Mouse (Mus musculus) ES-Bruce4 (cell line): Measurements from ENCODE around the gene Mettl2. TPM values are rescaled to one million over a fixed set of nuclear protein-coding genes. Genes with fewer than 3 reads are reported as not detected.

Experiments
- H3K27ac ChIP-seq: 2 replicates; pipeline ENCODE4 v1.5.1; 2012; ENCODE audit warnings: low read length, inconsistent platforms; ENCODE audit not compliant: insufficient read depth
- H3K27me3 ChIP-seq: 2 replicates; pipeline ENCODE4 v1.6.1; 2012; ENCODE audit warnings: mild to moderate bottlenecking, low read length, inconsistent platforms; ENCODE audit not compliant: control insufficient read depth, poor library complexity, insufficient read depth, severe bottlenecking
- H3K36me3 ChIP-seq: 2 replicates; pipeline ENCODE4 v1.6.1; 2012; ENCODE audit warnings: inconsistent platforms, mild to moderate bottlenecking, low read length, moderate library complexity; ENCODE audit not compliant: control insufficient read depth, poor library complexity, insufficient read depth, severe bottlenecking
- H3K4me1 ChIP-seq: one replicate; pipeline ENCODE4 v1.8.1; 2011; ENCODE audit warnings: low read length; ENCODE audit not compliant: control insufficient read depth, insufficient read depth
- H3K4me3 ChIP-seq: 2 replicates; pipeline ENCODE4 v1.5.1; 2011; ENCODE audit warnings: low read depth, mild to moderate bottlenecking, low read length
- H3K9ac ChIP-seq: 2 replicates; pipeline ENCODE4 v1.6.1; 2012; ENCODE audit warnings: low read depth, mild to moderate bottlenecking, inconsistent platforms; ENCODE audit not compliant: poor library complexity, severe bottlenecking
- H3K9me3 ChIP-seq: replicated peaks from 2 replicates; pipeline ENCODE4 v1.6.1; 2012; ENCODE audit warnings: mild to moderate bottlenecking, low read length, inconsistent platforms; ENCODE audit not compliant: control insufficient read depth, poor library complexity, insufficient read depth, severe bottlenecking
- CTCF ChIP-seq: IDR thresholded peaks from one replicate; pipeline ENCODE4 v1.8.1; 2011; ENCODE audit warnings: low read depth, low read length
- EP300 ChIP-seq: IDR thresholded peaks from 2 replicates; pipeline ENCODE4 v1.6.1; 2011; ENCODE audit warnings: low read depth, low read length; ENCODE audit not compliant: insufficient read depth
- POLR2A ChIP-seq: IDR thresholded peaks from one replicate; pipeline ENCODE4 v1.8.1; 2011; ENCODE audit warnings: low read length; ENCODE audit not compliant: insufficient read depth
- polyA plus RNA-seq: library from polyadenylated mRNA; stranded (reverse); fragments of >200 nt; gene quantifications from 2 replicates; pipeline ENCODE4 v1.2.4, GENCODE M21; 2011; ENCODE audit warnings: low read depth; ENCODE audit not compliant: missing spikeins, insufficient read depth, insufficient read length

Gene Mettl2
- polyA plus RNA-seq, 1 experiment: 43.1 TPM

DNA sequence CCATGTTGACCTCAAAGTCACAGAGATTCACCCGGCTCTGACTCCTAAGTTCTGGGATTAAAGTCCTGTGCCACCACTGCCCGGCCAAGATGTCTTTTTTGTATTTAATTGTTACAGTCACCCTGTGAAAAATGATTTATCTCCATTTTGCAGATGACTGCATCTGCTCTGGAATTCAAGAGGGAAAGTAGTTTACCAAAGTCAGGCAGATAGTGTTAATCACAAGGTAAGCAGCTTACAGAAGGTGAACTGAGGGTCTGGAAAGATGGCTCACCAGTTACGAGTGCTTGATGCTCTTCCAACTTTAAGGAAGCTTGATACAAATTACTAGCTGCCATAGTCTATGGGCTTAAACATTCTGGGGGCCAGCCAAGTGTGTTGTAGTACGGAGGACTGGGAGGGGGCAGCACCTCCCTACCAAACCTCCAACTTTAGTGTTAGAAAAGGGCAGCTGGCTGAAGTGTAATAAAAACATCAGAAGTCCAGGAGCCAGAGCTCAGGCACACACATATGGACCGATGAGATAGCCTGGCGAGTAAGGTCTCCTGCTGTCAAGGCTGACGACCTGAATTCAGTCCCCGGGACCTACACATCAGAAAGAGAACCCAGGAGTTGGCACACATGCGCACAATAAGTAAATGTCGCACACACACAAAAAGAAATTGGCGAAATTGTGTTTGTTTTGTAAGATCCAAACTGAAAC is 18.4 kb downstream of the Mettl2 start:
- Histone ChIP-seq H3K9ac (no peak overlapping the region), H3K36me3 (peaks cover 7% of the 10 kb centered on the region), H3K4me1 (no peaks in the 10 kb centered on the region), H3K9me3 (no peaks in the 10 kb centered on the region), H3K27ac (no peak overlapping the region), H3K4me3 (no peak overlapping the region), H3K27me3 (no peaks in the 10 kb centered on the region)
- TF ChIP-seq EP300 (no peak), CTCF (no peak), POLR2A (no peak)

DNA sequence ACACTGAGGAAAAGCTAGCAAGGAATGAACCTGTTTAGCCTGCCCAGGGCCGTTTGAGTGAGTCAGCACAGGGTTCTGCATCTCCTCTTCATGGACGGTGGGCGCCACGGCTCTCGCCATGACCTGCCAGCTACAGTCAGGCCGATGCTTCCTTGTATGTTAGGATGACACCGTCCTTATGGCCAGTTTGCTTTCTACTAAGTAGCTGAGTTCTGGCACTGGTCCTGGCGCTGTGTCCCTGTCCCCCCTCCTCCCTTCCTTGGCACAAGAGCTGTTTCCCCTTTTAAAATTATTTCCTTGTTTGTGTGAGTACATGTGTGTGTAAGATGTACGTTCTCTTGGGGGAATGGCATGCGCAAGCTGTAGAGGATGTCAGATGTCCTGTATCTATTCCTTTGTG is 19.0 kb downstream of the Mettl2 start:
- Histone ChIP-seq H3K9ac (no peak overlapping the region), H3K36me3 (peaks cover 1% of the 10 kb centered on the region; the same call in 1 of the 2 replicates), H3K27ac (no peak overlapping the region), H3K27me3 (no peaks in the 10 kb centered on the region), H3K9me3 (no peaks in the 10 kb centered on the region), H3K4me3 (no peak overlapping the region), H3K4me1 (peaks cover 1% of the 10 kb centered on the region)
- TF ChIP-seq EP300 (no peak), POLR2A (no peak), CTCF (no peak)

- no peak within 1 kb of the TSS for H3K4me3 ChIP-seq
- peaks cover 2% of the 10 kb centered on the region for H3K4me1 ChIP-seq
- no peak for TF ChIP-seq EP300
- H3K9ac ChIP-seq: no peak within 1 kb of the TSS
- H3K36me3 ChIP-seq: no peaks in the 10 kb centered on the region
- no peaks in the 10 kb centered on the region for H3K27me3 ChIP-seq
- H3K27ac ChIP-seq: no peak within 1 kb of the TSS
- no peaks in the 10 kb centered on the region for H3K9me3 ChIP-seq
Measured at GRCm38 (mm10) chr11:105146593-105146992, 20.4 kb downstream of the Mettl2 start, which contains the start of gene Gm10842. Gene Gm10842, plus strand, starts transcription at chr11:105146893.

DNA sequence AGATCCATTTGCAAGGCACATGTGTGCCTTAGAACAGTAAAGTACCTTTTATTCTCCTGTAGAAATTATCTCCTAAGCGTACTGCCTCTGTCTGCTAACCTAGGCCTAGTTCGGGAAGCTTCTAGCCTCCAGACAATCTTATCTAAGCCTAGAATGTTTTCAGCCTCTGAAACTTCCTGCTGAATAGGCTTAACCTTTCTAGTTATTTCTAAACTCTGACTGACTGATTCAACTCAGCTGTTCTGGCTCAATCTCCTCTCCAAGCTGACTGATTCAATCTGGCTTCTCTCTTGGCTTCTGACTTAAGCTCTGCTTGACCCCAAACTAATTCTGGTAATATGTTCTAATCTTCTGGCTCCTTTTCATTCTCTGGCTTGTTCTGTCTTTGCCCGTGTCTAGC is 23.1 kb downstream of the Mettl2 start:
- Histone ChIP-seq H3K4me1 (peaks cover 10% of the 10 kb centered on the region), H3K9me3 (no peaks in the 10 kb centered on the region), H3K9ac (no peak overlapping the region), H3K4me3 (no peak overlapping the region), H3K27ac (peak overlapping the region; percentile 22; the same call in 1 of the 2 replicates), H3K27me3 (no peaks in the 10 kb centered on the region), H3K36me3 (no peaks in the 10 kb centered on the region)
- TF ChIP-seq POLR2A (no peak), CTCF (no peak), EP300 (no peak)

- TF ChIP-seq POLR2A (no peak), EP300 (no peak), CTCF (no peak)
- no peaks in the 10 kb centered on the region for H3K9me3 ChIP-seq
- H3K4me1 ChIP-seq: peaks cover 10% of the 10 kb centered on the region
- H3K36me3 ChIP-seq: no peaks in the 10 kb centered on the region
- H3K27me3 ChIP-seq: no peaks in the 10 kb centered on the region
- H3K27ac ChIP-seq: peak overlapping the region; percentile 32; the same call in 1 of the 2 replicates
- no peak overlapping the region for H3K9ac ChIP-seq
- H3K4me3 ChIP-seq: no peak overlapping the region
Measured at GRCm38 (mm10) chr11:105149766-105150165, 23.5 kb downstream of the Mettl2 start.

- TF ChIP-seq CTCF (no peak), POLR2A (no peak), EP300 (no peak)
- Histone ChIP-seq H3K27ac (peak overlapping the region; percentile 51), H3K27me3 (no peaks in the 10 kb centered on the region), H3K9me3 (no peaks in the 10 kb centered on the region), H3K9ac (peak overlapping the region; percentile 4), H3K4me1 (peaks cover 10% of the 10 kb centered on the region), H3K36me3 (no peaks in the 10 kb centered on the region), H3K4me3 (no peak overlapping the region)
Measured at GRCm38 (mm10) chr11:105150691-105151090, 24.5 kb downstream of the Mettl2 start.
